Mouse (Mus musculus) retina, adult 2 months (tissue): ENCODE data around the gene Wwox.

Experiments used
- DNase-seq: peaks from one replicate; pipeline ENCODE4 v3.0.0-alpha.2; 2012; ENCODE audit warnings: low read depth, low spot score

Gene Wwox

GRCm38 (mm10) chr8:114468526-114469207 is 29.2 kb downstream of the Wwox start:
- DNase-seq: no peak

- no peak for DNase-seq
These were observed 29.7 kb downstream of the Wwox start for GRCm38 (mm10) chr8:114469208-114469590.

- no peak for DNase-seq
These were observed 34.1 kb downstream of the Wwox start for GRCm38 (mm10) chr8:114473546-114473945.

GRCm38 (mm10) chr8:114476919-114477318 is 37.5 kb downstream of the Wwox start:
- DNase-seq: no peak

- DNase-seq: no peak
These were observed 38.3 kb downstream of the Wwox start for GRCm38 (mm10) chr8:114477790-114478189.

GRCm38 (mm10) chr8:114479749-114480148 is 40.3 kb downstream of the Wwox start:
- DNase-seq: no peak

GRCm38 (mm10) chr8:114491662-114492160 is 52.3 kb downstream of the Wwox start:
- DNase-seq: no peak

- DNase-seq: no peak
These were observed 60.1 kb downstream of the Wwox start for GRCm38 (mm10) chr8:114499448-114500144.

GRCm38 (mm10) chr8:114501906-114502305 is 62.5 kb downstream of the Wwox start:
- DNase-seq: no peak

- DNase-seq: no peak
These were observed 63.7 kb downstream of the Wwox start for GRCm38 (mm10) chr8:114503196-114503595.

- no peak for DNase-seq
These were observed 65.4 kb downstream of the Wwox start for GRCm38 (mm10) chr8:114504889-114505288.

- DNase-seq: no peak
These were observed 66.2 kb downstream of the Wwox start for GRCm38 (mm10) chr8:114505351-114506347.

GRCm38 (mm10) chr8:114507404-114507803 is 67.9 kb downstream of the Wwox start:
- no peak for DNase-seq

GRCm38 (mm10) chr8:114510226-114510625 is 70.8 kb downstream of the Wwox start:
- DNase-seq: no peak

GRCm38 (mm10) chr8:114512075-114512935 is 72.8 kb downstream of the Wwox start:
- DNase-seq: no peak

GRCm38 (mm10) chr8:114514692-114515091 is 75.2 kb downstream of the Wwox start:
- no peak for DNase-seq

GRCm38 (mm10) chr8:114523061-114523460 is 83.6 kb downstream of the Wwox start:
- DNase-seq: no peak

- no peak for DNase-seq
These were observed 87.3 kb downstream of the Wwox start for GRCm38 (mm10) chr8:114526626-114527267.

- no peak for DNase-seq
These were observed 88.3 kb downstream of the Wwox start for GRCm38 (mm10) chr8:114527648-114528221.

- DNase-seq: no peak
These were observed 90.1 kb downstream of the Wwox start for GRCm38 (mm10) chr8:114529581-114529980.
